Mouse (Mus musculus) MN1 (cell line): Measurements from ENCODE around the gene Tmem179.
A peak's percentile ranks its signal among the peaks of the same experiment; 100 is the strongest.

Experiments used
- DNase-seq: peaks from one replicate; pipeline ENCODE4 v3.0.0-alpha.2; 2016; ENCODE audit warnings: low spot score

The Tmem179 gene

DNA sequence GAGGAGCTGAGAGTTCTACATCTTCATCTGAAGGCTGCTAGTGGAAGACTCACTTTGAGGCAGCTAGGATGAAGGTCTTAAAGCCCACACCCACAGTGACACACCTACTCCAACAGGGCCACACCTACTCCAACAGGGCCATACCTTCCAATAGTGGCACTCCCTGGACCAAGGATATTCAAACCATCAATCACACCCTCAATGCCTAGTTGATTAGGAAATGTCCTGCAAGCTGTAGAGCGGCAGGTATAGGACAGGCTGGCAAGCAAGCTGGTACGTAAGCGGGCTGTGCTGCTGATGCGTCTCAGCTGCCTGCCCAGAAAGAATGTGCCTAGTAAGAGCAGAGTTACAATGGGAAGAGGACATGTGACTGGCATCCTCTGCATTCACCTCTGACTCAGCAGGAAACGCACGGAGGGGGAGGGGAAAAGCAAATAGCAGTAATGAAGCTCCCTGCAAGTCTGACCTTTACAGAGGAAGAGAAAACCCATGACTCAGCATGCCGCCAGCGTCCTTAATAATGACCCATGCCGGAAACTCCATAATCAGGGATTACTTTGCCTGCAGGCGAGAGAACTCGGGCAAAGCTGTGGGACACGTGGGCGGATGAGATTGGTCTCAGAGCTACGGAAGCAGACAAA is at the start of gene Tmem179:
Tmem179 (minus strand) TSS at position 51 of the 641 bp plus-strand sequence.
- peak; percentile 63 for DNase-seq

- DNase-seq = no peak
These were observed 46.5 kb upstream of the Tmem179 start for GRCm38 (mm10) chr12:112563011-112563410.

DNA sequence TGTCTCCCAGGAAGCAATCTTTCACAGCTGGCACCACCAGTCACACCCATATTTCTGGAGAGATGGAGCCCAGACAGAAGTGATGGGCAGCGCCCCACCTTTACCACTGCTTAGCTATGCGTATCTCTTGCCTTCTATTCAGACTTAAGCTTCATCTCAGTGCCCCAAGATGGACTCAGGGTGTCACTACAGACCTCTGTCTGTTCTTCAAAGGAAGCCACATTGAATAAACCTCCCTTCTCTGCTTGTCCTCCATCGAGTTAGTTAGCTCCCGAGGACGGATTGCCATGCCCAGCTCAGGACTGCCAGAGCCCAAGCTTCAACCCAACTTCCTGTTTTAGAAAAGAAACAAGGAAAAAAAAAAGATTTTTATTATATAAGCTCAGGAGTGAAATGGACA is 45.9 kb upstream of the Tmem179 start:
- DNase-seq = no peak

DNA sequence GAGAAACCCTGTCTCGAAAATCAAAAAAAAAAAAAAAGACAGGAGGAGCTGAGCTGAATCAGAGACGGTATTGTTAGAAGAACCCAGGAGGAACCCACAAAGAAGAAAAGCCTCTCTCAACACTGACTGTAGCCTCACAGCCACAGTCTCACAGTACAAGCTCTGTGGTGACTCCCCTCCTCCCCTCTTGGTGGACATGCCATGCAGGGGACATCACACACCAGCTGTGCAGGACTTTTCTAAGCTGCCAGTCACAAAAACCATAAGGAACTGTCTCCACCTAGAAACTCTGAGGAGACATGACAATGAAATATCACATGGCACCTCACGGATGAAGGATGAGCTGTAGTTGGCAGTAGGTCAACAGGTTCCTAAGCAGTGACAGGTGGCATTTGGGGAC is 44.6 kb upstream of the Tmem179 start:
- no peak for DNase-seq

DNA sequence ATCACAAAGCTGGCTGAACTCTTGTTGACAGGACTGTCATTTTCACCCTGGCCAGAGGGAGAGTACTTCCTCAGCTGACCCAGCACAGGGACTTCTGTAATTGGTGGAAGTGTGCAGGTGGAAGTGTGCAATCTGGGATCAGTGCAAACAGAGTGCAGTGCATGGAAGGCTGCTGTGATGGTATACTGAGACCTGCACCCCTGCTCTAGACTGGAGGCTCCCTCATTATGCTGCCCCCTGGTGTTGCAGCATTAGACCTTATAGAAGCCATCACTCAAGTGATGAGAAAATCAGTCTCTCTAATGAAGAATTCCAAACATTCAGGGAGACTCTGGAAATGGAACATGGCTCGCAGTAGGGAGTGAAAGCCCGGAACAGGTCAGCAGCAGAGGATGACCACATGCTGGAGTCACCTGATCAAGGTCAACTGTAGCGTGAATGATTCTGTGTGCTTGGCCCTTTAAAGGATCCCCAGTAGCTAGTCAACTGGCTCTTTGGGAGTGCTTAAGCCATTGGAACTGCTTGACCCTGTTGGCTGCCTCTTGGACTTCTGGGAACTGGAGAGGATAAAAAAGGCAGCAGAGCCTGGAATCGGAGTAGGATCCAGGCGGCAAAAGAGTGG is 43.7 kb upstream of the Tmem179 start:
- peak; percentile 33 for DNase-seq

DNA sequence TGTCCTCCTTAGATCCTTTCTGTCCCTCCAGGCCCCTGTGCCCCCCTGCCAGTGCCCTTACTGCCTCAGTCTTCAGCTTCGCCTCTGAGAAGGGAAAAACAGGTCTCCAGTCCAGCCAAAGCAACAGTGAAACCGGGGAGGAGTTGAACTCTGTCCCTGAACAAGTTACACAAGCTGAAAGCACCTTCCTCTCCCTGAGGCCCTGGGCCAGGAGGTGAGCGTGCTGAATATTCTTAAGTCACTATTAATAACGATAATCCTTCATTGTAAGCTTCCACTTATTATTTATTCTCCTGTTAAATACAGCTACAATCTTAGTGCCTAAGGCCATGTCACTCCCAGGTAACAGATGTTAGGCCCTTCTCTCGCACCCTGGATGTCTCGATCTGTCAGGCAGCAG is 43.1 kb upstream of the Tmem179 start:
- DNase-seq = no peak

- DNase-seq = no peak
These were observed 42.7 kb upstream of the Tmem179 start for GRCm38 (mm10) chr12:112559231-112559630.

- DNase-seq = no peak
These were observed 40.7 kb upstream of the Tmem179 start for GRCm38 (mm10) chr12:112557219-112557618.

GRCm38 (mm10) chr12:112556531-112557060 is 40.0 kb upstream of the Tmem179 start:
- no peak for DNase-seq

DNA sequence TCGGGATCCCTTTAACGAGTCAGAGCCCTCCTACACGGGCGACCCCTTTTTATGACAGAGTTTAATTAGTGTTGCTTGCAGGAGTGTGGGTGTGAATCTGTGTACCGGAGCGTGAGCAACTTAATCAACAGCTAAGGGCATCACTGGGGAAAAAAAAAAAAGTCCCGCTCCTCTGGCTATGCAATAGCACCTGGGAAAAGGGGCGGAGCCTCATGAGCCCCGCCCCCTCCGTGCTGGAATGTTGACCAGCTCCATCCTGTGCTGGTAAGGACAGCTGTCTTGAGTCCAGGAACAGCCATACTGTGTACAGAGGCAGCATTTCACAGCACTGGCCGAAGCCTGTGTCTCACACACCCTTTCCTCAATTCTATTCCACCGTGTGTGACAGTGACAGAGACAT is 38.4 kb upstream of the Tmem179 start:
- DNase-seq = no peak

GRCm38 (mm10) chr12:112552520-112552919 is 36.0 kb upstream of the Tmem179 start:
- no peak for DNase-seq

DNA sequence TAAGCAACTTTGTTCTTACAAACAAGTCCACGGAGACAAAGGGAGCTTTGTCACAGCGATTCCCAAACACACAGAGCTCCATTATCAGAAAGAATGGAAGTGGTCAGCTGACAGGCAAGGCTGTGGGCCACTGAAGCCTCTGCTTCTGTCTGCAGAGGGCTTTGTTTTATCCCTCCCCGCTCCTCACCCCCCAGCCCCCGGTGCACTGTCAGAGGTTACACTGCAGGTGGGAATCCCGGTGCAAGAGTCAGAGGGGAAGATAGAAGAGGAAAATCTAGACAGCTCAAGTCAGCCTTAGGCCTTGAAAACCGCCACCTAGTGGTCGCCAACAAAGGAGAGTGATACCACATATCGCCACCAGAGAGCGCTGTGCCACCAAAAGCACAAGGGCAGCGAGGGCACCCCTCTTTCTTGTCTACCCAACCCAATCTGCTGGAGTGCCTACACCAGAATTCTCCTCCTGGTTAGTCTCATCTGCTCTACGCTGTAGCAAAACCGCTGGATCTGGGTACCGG is 35.4 kb upstream of the Tmem179 start:
- DNase-seq = peak; percentile 63

DNA sequence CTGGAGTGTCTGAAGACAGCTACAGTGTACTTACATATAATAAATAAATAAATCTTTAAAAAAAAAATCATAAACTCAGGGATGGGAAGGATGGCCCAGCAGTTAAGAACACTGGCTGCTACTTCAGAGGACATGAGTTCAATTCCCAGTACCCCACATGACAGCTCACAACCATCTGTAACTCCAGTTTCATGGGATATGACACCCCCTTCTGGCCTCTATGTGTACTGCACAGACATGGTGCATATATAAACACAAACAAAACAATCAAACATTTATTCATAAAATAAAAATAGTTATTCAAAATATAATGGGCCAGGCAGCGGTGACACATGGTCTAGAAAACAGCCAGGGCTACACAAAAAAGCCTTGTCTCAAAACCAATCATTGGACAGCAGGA is 32.7 kb upstream of the Tmem179 start:
- DNase-seq = no peak

DNA sequence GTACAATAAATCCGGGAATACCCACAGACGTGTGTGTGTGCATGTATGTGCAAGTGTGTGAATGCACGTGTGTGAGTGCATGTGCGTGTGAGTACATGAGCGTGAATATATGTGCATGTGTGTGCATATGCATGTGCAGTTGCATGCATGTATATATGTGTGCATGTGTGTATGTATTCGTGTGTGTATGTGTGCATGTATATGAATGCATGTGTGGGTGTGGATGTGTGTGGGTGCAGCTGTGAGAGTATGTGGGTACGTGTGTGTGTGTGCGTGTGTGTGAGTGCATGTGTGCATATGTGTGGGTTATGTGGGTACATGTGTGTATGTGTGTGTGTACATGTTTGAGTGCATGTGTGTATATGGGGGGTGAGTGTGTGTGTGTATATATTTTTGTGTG is 29.6 kb upstream of the Tmem179 start:
- DNase-seq = no peak

GRCm38 (mm10) chr12:112544946-112545701 is 28.6 kb upstream of the Tmem179 start:
- no peak for DNase-seq

GRCm38 (mm10) chr12:112543941-112544340 is 27.4 kb upstream of the Tmem179 start:
- DNase-seq = no peak

GRCm38 (mm10) chr12:112542920-112543300 is 26.4 kb upstream of the Tmem179 start:
- peak; percentile 88 for DNase-seq

DNA sequence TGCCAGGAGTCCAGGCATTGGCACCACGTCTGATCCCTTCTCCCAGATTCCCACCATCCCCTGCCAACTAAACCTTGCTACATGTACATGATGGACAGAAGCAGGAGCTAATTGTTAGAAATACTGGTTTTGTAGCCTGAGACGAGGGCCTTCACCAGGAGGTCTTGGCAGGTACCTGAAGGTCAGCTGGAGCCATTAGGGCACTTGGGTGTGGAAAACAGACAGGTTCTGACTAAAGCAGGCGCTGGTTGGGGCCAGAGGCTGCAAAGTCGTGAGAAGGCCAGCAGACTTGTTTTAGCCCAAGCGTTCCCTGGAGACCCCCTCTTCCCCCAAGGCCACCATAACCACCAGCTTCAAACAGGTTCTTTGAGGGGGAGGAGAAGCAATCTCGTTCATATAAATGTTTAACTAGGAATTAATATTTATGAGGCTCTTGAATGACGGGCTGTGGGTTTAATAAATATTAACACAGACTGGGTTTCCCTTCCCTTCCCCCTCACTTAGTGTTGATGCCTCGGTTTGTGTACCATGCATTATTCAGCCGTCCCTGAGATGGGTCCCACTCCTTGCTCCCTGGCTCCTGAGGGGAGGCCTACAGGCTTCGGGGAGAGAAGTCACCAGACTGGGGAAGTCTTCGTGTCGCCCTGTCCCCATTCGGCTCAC is 25.8 kb upstream of the Tmem179 start:
- DNase-seq = no peak

GRCm38 (mm10) chr12:112541483-112542091 is 25.0 kb upstream of the Tmem179 start:
- DNase-seq = no peak

DNA sequence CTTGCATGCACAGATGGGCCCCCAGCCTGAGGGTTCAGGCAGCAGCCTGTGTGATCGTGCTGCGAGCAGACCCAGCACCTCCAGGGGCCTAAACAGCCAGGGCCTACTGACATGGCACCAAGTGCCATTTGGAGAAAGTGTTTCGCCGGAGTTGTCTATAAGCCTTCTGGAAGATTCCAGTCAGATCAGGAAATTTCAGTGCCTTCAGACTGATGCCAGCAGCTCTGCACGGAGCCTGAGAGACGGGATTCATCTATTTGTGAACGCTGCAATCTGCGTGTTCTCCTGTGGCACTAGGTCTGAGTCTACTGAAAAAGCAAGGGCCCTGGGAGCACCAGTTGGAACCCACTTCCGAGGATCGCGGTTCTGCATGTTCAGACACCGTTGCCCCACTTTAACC is 23.8 kb upstream of the Tmem179 start:
- DNase-seq = no peak

DNA sequence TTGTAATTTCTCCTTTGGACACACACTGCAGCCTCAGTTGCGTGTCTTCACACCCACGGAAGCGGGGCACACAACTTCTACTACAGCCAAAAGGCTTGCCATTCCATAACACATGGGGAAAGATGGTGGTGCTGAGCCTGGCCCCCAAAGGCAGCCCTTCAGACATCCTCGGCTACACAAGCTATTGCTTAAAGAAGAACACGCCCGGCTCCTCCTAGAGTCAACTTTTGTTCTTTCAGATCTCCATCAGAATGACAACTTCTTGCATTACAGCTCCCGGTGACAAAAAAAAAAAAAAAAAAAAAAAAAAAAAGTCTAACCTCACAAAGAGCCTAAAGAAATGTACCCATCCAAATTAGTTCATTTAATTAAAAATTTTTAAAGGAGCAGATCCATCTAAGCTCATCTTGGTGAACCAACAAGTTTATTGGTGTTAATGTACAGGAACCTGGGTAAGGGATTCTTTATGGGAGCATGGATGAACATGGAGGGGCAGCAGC is 23.0 kb upstream of the Tmem179 start:
- DNase-seq = no peak

- DNase-seq = no peak
These were observed 21.8 kb upstream of the Tmem179 start for GRCm38 (mm10) chr12:112538356-112538755.
